Mouse (Mus musculus) A20 (cell line): ENCODE results near the gene Ptpra.
"Not testable (repeated sequence)": the region's sequence is repeated elsewhere in the genome, so short reads cannot be mapped to it uniquely, and the experiment has no call there.

Experiments
- DNase-seq: peaks from one replicate; pipeline ENCODE4 v3.0.0-alpha.2; 2011; ENCODE audit warnings: low read depth, low spot score

Gene Ptpra

GRCm38 (mm10) chr2:130488600-130488999 lies 38.5 kb downstream of the Ptpra start:
- DNase-seq = no peak

- no peak for DNase-seq
These were observed 41.1 kb downstream of the Ptpra start for GRCm38 (mm10) chr2:130491162-130491561.

GRCm38 (mm10) chr2:130491587-130491986 lies 41.5 kb downstream of the Ptpra start:
- peak; percentile 52 for DNase-seq

- DNase-seq = not testable (repeated sequence)
These were observed 45.0 kb downstream of the Ptpra start for GRCm38 (mm10) chr2:130495114-130495513.

- no peak for DNase-seq
These were observed 46.0 kb downstream of the Ptpra start for GRCm38 (mm10) chr2:130496037-130496436.

- DNase-seq = no peak
These were observed 46.9 kb downstream of the Ptpra start for GRCm38 (mm10) chr2:130496931-130497330.

- DNase-seq = no peak
These were observed 49.5 kb downstream of the Ptpra start for GRCm38 (mm10) chr2:130499546-130499945.

GRCm38 (mm10) chr2:130501556-130501955 lies 51.5 kb downstream of the Ptpra start:
- DNase-seq = no peak

- DNase-seq = not testable (repeated sequence)
These were observed 61.5 kb downstream of the Ptpra start for GRCm38 (mm10) chr2:130511616-130512015.

GRCm38 (mm10) chr2:130513907-130514306 lies 63.8 kb downstream of the Ptpra start:
- no peak for DNase-seq

- no peak for DNase-seq
These were observed 65.7 kb downstream of the Ptpra start for GRCm38 (mm10) chr2:130515791-130516190.

GRCm38 (mm10) chr2:130521927-130522326 lies 71.8 kb downstream of the Ptpra start:
- DNase-seq = no peak

- not testable (repeated sequence) for DNase-seq
These were observed 75.4 kb downstream of the Ptpra start for GRCm38 (mm10) chr2:130525480-130525879.

GRCm38 (mm10) chr2:130528457-130528856 lies 78.4 kb downstream of the Ptpra start:
- DNase-seq = no peak

- DNase-seq = no peak
These were observed 79.2 kb downstream of the Ptpra start for GRCm38 (mm10) chr2:130529290-130529689.

- no peak for DNase-seq
These were observed 79.8 kb downstream of the Ptpra start for GRCm38 (mm10) chr2:130529925-130530324.

GRCm38 (mm10) chr2:130532201-130532600 lies 82.1 kb downstream of the Ptpra start:
- no peak for DNase-seq

GRCm38 (mm10) chr2:130535017-130535416 lies 84.9 kb downstream of the Ptpra start:
- DNase-seq = no peak

GRCm38 (mm10) chr2:130536890-130537289 lies 86.8 kb downstream of the Ptpra start:
- no peak for DNase-seq

- DNase-seq = peak; percentile 43
These were observed 88.9 kb downstream of the Ptpra start for GRCm38 (mm10) chr2:130538876-130539546.

- peak; percentile 91 for DNase-seq
These were observed 90.2 kb downstream of the Ptpra start for GRCm38 (mm10) chr2:130540266-130540665.

GRCm38 (mm10) chr2:130546957-130547356 lies 96.9 kb downstream of the Ptpra start:
- DNase-seq = no peak

GRCm38 (mm10) chr2:130554841-130555240 lies 104.8 kb downstream of the Ptpra start:
- DNase-seq = no peak

GRCm38 (mm10) chr2:130556292-130556691 lies 106.2 kb downstream of the Ptpra start:
- DNase-seq = no peak
